Mouse (Mus musculus) bone marrow macrophage, adult 2 months (primary cell): Measurements from ENCODE around the gene Snapc3.

Source experiments
- CTCF ChIP-seq: IDR thresholded peaks from 2 replicates; pipeline ENCODE4 v1.5.1; 2012; ENCODE audit warnings: low read depth, mild to moderate bottlenecking, low read length, moderate library complexity
- POLR2A ChIP-seq: IDR thresholded peaks from 2 replicates; pipeline ENCODE4 v1.6.1; 2012; ENCODE audit warnings: mild to moderate bottlenecking, low read depth, low read length, borderline replicate concordance

DNA sequence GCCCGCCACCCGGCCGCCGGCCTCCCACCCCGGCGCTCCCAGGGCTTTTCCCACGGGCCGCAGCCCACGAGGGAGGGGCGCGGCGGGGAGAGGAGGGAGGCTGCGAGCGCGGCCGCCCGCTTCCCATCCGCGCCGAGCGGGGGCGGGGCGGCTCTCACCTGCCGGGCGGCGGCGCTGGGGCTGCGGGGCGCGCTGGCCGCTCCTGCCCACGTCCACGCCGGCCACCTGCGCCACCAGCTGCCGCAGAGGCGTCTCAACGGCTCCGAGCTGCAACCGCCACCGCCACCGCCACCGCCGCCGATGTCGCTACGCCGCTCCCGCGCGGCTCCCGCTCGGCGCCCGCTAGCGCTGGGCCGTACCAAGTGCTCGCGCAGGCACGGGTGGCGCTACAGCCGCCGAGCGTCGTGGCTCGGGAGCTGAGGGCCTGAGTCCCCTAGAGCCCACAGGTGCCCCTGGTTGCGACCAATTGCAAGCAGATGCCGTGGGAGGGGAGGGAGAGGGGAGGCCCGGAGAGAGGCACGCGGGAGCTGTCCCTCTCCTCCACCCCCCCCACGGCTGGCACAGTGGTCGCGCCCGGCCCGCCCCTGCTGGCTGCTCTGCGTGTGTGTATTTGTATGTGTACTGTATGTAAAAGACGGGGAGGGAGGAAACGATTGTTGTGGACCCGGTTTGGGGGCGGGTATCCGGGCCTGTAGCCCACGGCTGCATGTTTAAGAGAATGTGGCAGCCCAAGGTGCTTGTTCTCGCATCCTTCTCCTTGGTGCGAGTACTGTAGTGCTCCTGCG is 68.8 kb downstream of the Snapc3 start, which contains the start of gene Psip1:
- TF ChIP-seq POLR2A (no peak), CTCF (no peak)
